Mouse (Mus musculus) stomach, postnatal 0 days (tissue): ENCODE results near the gene Jpt2.

ENCODE experiments used
- CTCF ChIP-seq: IDR thresholded peaks from 2 replicates; pipeline ENCODE4 v1.5.1; 2016; ENCODE audit warnings: antibody characterized with exemption, low read depth, mild to moderate bottlenecking, moderate library complexity
- EP300 ChIP-seq: optimal IDR thresholded peaks from 2 replicates; pipeline ENCODE3; 2016; ENCODE audit warnings: antibody characterized with exemption

- no peak for TF ChIP-seq CTCF
- TF ChIP-seq EP300 = no peak
Measured at GRCm38 (mm10) chr17:24934926-24935325, 25.6 kb downstream of the Jpt2 start.
